Mouse (Mus musculus) liver, embryonic 11.5 days (tissue): Measurements from ENCODE around the gene Adgrv1. TPM values are rescaled to one million over a fixed set of nuclear protein-coding genes. Genes with fewer than 3 reads are reported as not detected.

Experiments
- ATAC-seq: fragments of 200-750 bp; cut with Nextera tagmentation; replicated peaks from 2 replicates; pipeline ENCODE4 v1.8.0; 2017; ENCODE audit warnings: moderate number of reproducible peaks, mild to moderate bottlenecking, moderate TSS enrichment, moderate library complexity; ENCODE audit not compliant: low FRiP score
- DNase-seq: peaks from one replicate; pipeline ENCODE4 v3.0.0-alpha.2; 2017; ENCODE audit warnings: low spot score
- H3K27ac ChIP-seq: fragments of 300-500 bp; sonication (generic); 2 replicates; pipeline ENCODE4 v1.5.1; 2014; ENCODE audit warnings: mild to moderate bottlenecking, low read depth, low read length, control low read depth
- H3K27me3 ChIP-seq: fragments of 300-500 bp; sonication (generic); replicated peaks from 2 replicates; pipeline ENCODE4 v1.6.1; 2014; ENCODE audit warnings: low read length, mixed read lengths; ENCODE audit not compliant: control insufficient read depth, insufficient read depth
- H3K36me3 ChIP-seq: fragments of 300-500 bp; sonication (generic); 2 replicates; pipeline ENCODE4 v1.6.1; 2014; ENCODE audit warnings: mild to moderate bottlenecking, low read length, moderate library complexity, mixed read lengths; ENCODE audit not compliant: control insufficient read depth, insufficient read depth
- H3K4me1 ChIP-seq: fragments of 300-500 bp; sonication (generic); replicated peaks from 2 replicates; pipeline ENCODE4 v1.6.1; 2014; ENCODE audit warnings: low read length, mixed read lengths; ENCODE audit not compliant: control insufficient read depth, insufficient read depth
- H3K4me2 ChIP-seq: fragments of 300-500 bp; sonication (generic); 2 replicates; pipeline ENCODE4 v1.6.1; 2014; ENCODE audit warnings: mild to moderate bottlenecking, control low read depth, moderate library complexity
- H3K4me3 ChIP-seq: fragments of 300-500 bp; sonication (generic); 2 replicates; pipeline ENCODE4 v1.5.1; 2014; ENCODE audit warnings: low read depth, low read length, control low read depth
- H3K9ac ChIP-seq: fragments of 300-500 bp; sonication (generic); 2 replicates; pipeline ENCODE4 v1.6.1; 2014; ENCODE audit warnings: low read depth, low read length, control low read depth
- H3K9me3 ChIP-seq: fragments of 300-500 bp; sonication (generic); 2 replicates; pipeline ENCODE4 v1.6.1; 2016; ENCODE audit warnings: low read length, inconsistent platforms, mixed read lengths; ENCODE audit not compliant: control insufficient read depth
- WGBS: fragments of 180-500 bp; shearing (Covaris S2); extraction: QIAGEN DNeasy Blood & Tissue Kit; methylation state at CpG from one replicate; pipeline ENCODE4 v1.1.7; 2014; 5-methylcytosine and 5-hydroxymethylcytosine counted together
- polyA plus RNA-seq: library from polyadenylated mRNA; unstranded; fragments of >200 nt; fragmentation: Nextera tagmentation; extraction: Ambion mirVana; gene quantifications from 2 replicates; pipeline ENCODE4 v1.2.1, GENCODE M21; 2014

Gene Adgrv1
- polyA plus RNA-seq, 1 experiment from 2014 or later = 0.58 TPM

GRCm38 (mm10) chr13:81211436-81211835, 421.5 kb downstream of the Adgrv1 start:
- Histone ChIP-seq H3K4me2 (no peak overlapping the region), H3K9me3 (no peaks in the 10 kb centered on the region), H3K27ac (no peak overlapping the region), H3K4me1 (no peaks in the 10 kb centered on the region), H3K36me3 (no peaks in the 10 kb centered on the region), H3K9ac (no peak overlapping the region), H3K27me3 (no peaks in the 10 kb centered on the region), H3K4me3 (no peak overlapping the region)
- ATAC-seq (no peak), DNase-seq (no peak)
- WGBS = 62% methylated on average over 1 of the region's 1 CpGs

- no peak overlapping the region for H3K4me3 ChIP-seq
- H3K4me2 ChIP-seq = no peak overlapping the region
- H3K9ac ChIP-seq = no peak overlapping the region
- H3K27ac ChIP-seq = no peak overlapping the region
- no peaks in the 10 kb centered on the region for H3K27me3 ChIP-seq
- H3K4me1 ChIP-seq = no peaks in the 10 kb centered on the region
- no peaks in the 10 kb centered on the region for H3K36me3 ChIP-seq
- WGBS = 84% methylated on average over 2 of the region's 2 CpGs
- ATAC-seq (no peak), DNase-seq (no peak)
- no peaks in the 10 kb centered on the region for H3K9me3 ChIP-seq
These were observed 422.4 kb downstream of the Adgrv1 start for GRCm38 (mm10) chr13:81210516-81210915.

- H3K27me3 ChIP-seq = no peaks in the 10 kb centered on the region
- 72% methylated on average over 3 of the region's 3 CpGs for WGBS
These were observed 423.1 kb downstream of the Adgrv1 start for GRCm38 (mm10) chr13:81209815-81210214.

GRCm38 (mm10) chr13:81208106-81208613, 424.8 kb downstream of the Adgrv1 start:
- WGBS = 49% methylated on average over 1 of the region's 1 CpGs
- Histone ChIP-seq H3K27ac (no peak overlapping the region), H3K4me2 (no peak overlapping the region), H3K4me1 (no peaks in the 10 kb centered on the region), H3K9me3 (no peaks in the 10 kb centered on the region), H3K9ac (no peak overlapping the region), H3K36me3 (no peaks in the 10 kb centered on the region), H3K27me3 (no peaks in the 10 kb centered on the region), H3K4me3 (no peak overlapping the region)
- DNase-seq (no peak), ATAC-seq (no peak)

More at GRCm38 (mm10) chr13:81209815-81210214, 423.1 kb downstream of the Adgrv1 start:
- ATAC-seq (no peak), DNase-seq (no peak)
- Histone ChIP-seq H3K4me2 (no peak overlapping the region), H3K9me3 (no peaks in the 10 kb centered on the region), H3K4me3 (no peak overlapping the region), H3K4me1 (no peaks in the 10 kb centered on the region), H3K9ac (no peak overlapping the region), H3K27ac (no peak overlapping the region), H3K36me3 (no peaks in the 10 kb centered on the region)

- no peak for ATAC-seq
- Histone ChIP-seq H3K27me3 (no peaks in the 10 kb centered on the region), H3K27ac (no peak overlapping the region), H3K4me2 (no peak overlapping the region), H3K36me3 (no peaks in the 10 kb centered on the region), H3K9me3 (no peaks in the 10 kb centered on the region), H3K4me3 (no peak overlapping the region), H3K9ac (no peak overlapping the region), H3K4me1 (no peaks in the 10 kb centered on the region)
- no peak for DNase-seq
- 75% methylated on average over 12 of the region's 12 CpGs for WGBS
These were observed 450.7 kb downstream of the Adgrv1 start for GRCm38 (mm10) chr13:81181966-81182908.

GRCm38 (mm10) chr13:81181459-81181858, 451.5 kb downstream of the Adgrv1 start:
- Histone ChIP-seq H3K9ac (no peak overlapping the region), H3K36me3 (no peaks in the 10 kb centered on the region), H3K4me3 (no peak overlapping the region), H3K4me1 (no peaks in the 10 kb centered on the region), H3K27ac (no peak overlapping the region), H3K9me3 (no peaks in the 10 kb centered on the region), H3K27me3 (no peaks in the 10 kb centered on the region), H3K4me2 (no peak overlapping the region)
- 74% methylated on average over 4 of the region's 4 CpGs for WGBS
- DNase-seq (no peak), ATAC-seq (no peak)

GRCm38 (mm10) chr13:81176820-81177219, 456.1 kb downstream of the Adgrv1 start:
- DNase-seq (no peak), ATAC-seq (no peak)
- H3K9ac ChIP-seq = no peak overlapping the region
- no peaks in the 10 kb centered on the region for H3K27me3 ChIP-seq
- H3K36me3 ChIP-seq = no peaks in the 10 kb centered on the region
- H3K4me1 ChIP-seq = no peaks in the 10 kb centered on the region
- no peaks in the 10 kb centered on the region for H3K9me3 ChIP-seq
- H3K27ac ChIP-seq = no peak overlapping the region
- 50% methylated on average over 4 of the region's 4 CpGs for WGBS
- no peak overlapping the region for H3K4me3 ChIP-seq
- no peak overlapping the region for H3K4me2 ChIP-seq

- Histone ChIP-seq H3K9ac (no peak overlapping the region), H3K4me3 (no peak overlapping the region), H3K27ac (no peak overlapping the region), H3K9me3 (no peaks in the 10 kb centered on the region), H3K27me3 (no peaks in the 10 kb centered on the region), H3K4me1 (no peaks in the 10 kb centered on the region), H3K36me3 (no peaks in the 10 kb centered on the region), H3K4me2 (no peak overlapping the region)
- WGBS = 64% methylated on average over 3 of the region's 3 CpGs
- ATAC-seq (no peak), DNase-seq (no peak)
These were observed 456.9 kb downstream of the Adgrv1 start for GRCm38 (mm10) chr13:81176071-81176470.

- no peaks in the 10 kb centered on the region for H3K36me3 ChIP-seq
- H3K9me3 ChIP-seq = no peaks in the 10 kb centered on the region
- H3K27me3 ChIP-seq = no peaks in the 10 kb centered on the region
- H3K4me3 ChIP-seq = no peak overlapping the region
- ATAC-seq (no peak), DNase-seq (no peak)
- no peak overlapping the region for H3K9ac ChIP-seq
- 63% methylated on average over 3 of the region's 3 CpGs for WGBS
- no peaks in the 10 kb centered on the region for H3K4me1 ChIP-seq
- H3K4me2 ChIP-seq = no peak overlapping the region
- no peak overlapping the region for H3K27ac ChIP-seq
These were observed 461.8 kb downstream of the Adgrv1 start for GRCm38 (mm10) chr13:81171115-81171514.
